Mouse (Mus musculus) MEL (cell line): Measurements from ENCODE around the gene Ogt. TPM values are rescaled to one million over a fixed set of nuclear protein-coding genes. Genes with fewer than 3 reads are reported as not detected.
A peak's percentile ranks its signal among the peaks of the same experiment; 100 is the strongest.

ENCODE experiments used
- DNase-seq: peaks from one replicate; pipeline ENCODE4 v3.0.0; 2011; ENCODE audit warnings: low read depth, low spot score
- H3K27ac ChIP-seq: 2 replicates; pipeline ENCODE4 v1.5.1; 2012; ENCODE audit warnings: low read depth, mild to moderate bottlenecking, control low read depth, low read length, moderate library complexity; ENCODE audit not compliant: control insufficient read depth
- H3K27me3 ChIP-seq, 2 experiments: fragments of 150-350 bp in 1 of 2; sonication (generic) in 1 of 2; 2 replicates each; pipeline ENCODE4 v1.6.1; 2012; ENCODE audit warnings: low read length in 2 of 2, mild to moderate bottlenecking in 2 of 2, improper control_type of control experiment in 1 of 2, moderate library complexity in 1 of 2; ENCODE audit not compliant: insufficient read depth in 2 of 2, control insufficient read depth in 1 of 2
- H3K36me3 ChIP-seq, 2 experiments: 2 replicates each; pipeline ENCODE4 v1.6.1; 2012 to 2014; ENCODE audit warnings: low read length in 2 of 2, improper control_type of control experiment in 1 of 2, inconsistent platforms in 1 of 2, mild to moderate bottlenecking in 1 of 2; ENCODE audit not compliant: insufficient read depth in 2 of 2, control insufficient read depth in 1 of 2
- H3K4me1 ChIP-seq, 2 experiments: fragments of 150-350 bp in 1 of 2; sonication (generic) in 1 of 2; 2 replicates each; pipeline ENCODE4 v1.6.1; 2012; ENCODE audit warnings: low read length in 2 of 2, improper control_type of control experiment in 1 of 2, mild to moderate bottlenecking in 1 of 2; ENCODE audit not compliant: insufficient read depth in 2 of 2, control insufficient read depth in 1 of 2
- H3K4me3 ChIP-seq, 2 experiments: fragments of 150-350 bp in 1 of 2; sonication (generic) in 1 of 2; 2 replicates each; pipeline ENCODE4 v1.5.1; 2012; ENCODE audit warnings: low read depth in 2 of 2, low read length in 2 of 2, mild to moderate bottlenecking in 2 of 2, moderate library complexity in 2 of 2, control low read depth in 1 of 2, improper control_type of control experiment in 1 of 2; ENCODE audit not compliant: control insufficient read depth in 1 of 2, insufficient read depth in 1 of 2
- H3K79me2 ChIP-seq: 2 replicates; pipeline ENCODE4 v1.6.1; 2012; ENCODE audit warnings: mild to moderate bottlenecking, low read length, moderate library complexity; ENCODE audit not compliant: control insufficient read depth, poor library complexity, insufficient read depth
- H3K9ac ChIP-seq: 2 replicates; pipeline ENCODE4 v1.6.1; 2012; ENCODE audit warnings: low read depth, mild to moderate bottlenecking, control low read depth, low read length, moderate library complexity; ENCODE audit not compliant: control insufficient read depth, poor library complexity, severe bottlenecking
- H3K9me3 ChIP-seq: fragments of 150-350 bp; sonication (generic); replicated peaks from 2 replicates; pipeline ENCODE4 v1.6.1; 2012; ENCODE audit warnings: mild to moderate bottlenecking, low read length, improper control_type of control experiment, moderate library complexity; ENCODE audit not compliant: insufficient read depth
- BHLHE40 ChIP-seq: IDR thresholded peaks from 2 replicates; pipeline ENCODE4 v1.6.1; 2012; ENCODE audit warnings: low read depth, mild to moderate bottlenecking, inconsistent platforms, low read length, improper control_type of control experiment, borderline replicate concordance
- CHD2 ChIP-seq: IDR thresholded peaks from 2 replicates; pipeline ENCODE4 v1.6.1; 2011; ENCODE audit warnings: low read length, improper control_type of control experiment
- CTCF ChIP-seq, 3 experiments: IDR thresholded peaks in 2 of 3; conservative IDR thresholded peaks in 1 of 3; 2 replicates each; pipeline ENCODE4 v1.5.1; 2011 to 2012; ENCODE audit warnings: low read length in 3 of 3, low read depth in 2 of 3, mild to moderate bottlenecking in 2 of 3, improper control_type of control experiment in 1 of 3, inconsistent platforms in 1 of 3, mixed read lengths in 1 of 3, moderate library complexity in 1 of 3; ENCODE audit not compliant: control insufficient read depth in 1 of 3, insufficient read depth in 1 of 3, poor library complexity in 1 of 3, severe bottlenecking in 1 of 3
- E2F4 ChIP-seq: IDR thresholded peaks from 2 replicates; pipeline ENCODE4 v1.6.1; 2011; ENCODE audit warnings: low read depth, low read length, improper control_type of control experiment, borderline replicate concordance
- EP300 ChIP-seq, 2 experiments: IDR thresholded peaks; 2 replicates each; pipeline ENCODE4 v1.6.1; 2011; ENCODE audit warnings: improper control_type of control experiment in 2 of 2, low read length in 2 of 2, low read depth in 1 of 2, mild to moderate bottlenecking in 1 of 2
- GATA1 ChIP-seq: IDR thresholded peaks from 2 replicates; pipeline ENCODE4 v1.6.1; 2011; ENCODE audit warnings: low read depth, low read length, improper control_type of control experiment
- JUND ChIP-seq: IDR thresholded peaks from 2 replicates; pipeline ENCODE4 v1.6.1; 2011; ENCODE audit warnings: low read depth, mild to moderate bottlenecking, improper control_type of control experiment, low read length
- KAT2A ChIP-seq: conservative IDR thresholded peaks from 2 replicates; pipeline ENCODE4 v1.6.1; 2012; ENCODE audit warnings: low read depth, low read length, improper control_type of control experiment, inconsistent platforms
- MAFK ChIP-seq: IDR thresholded peaks from 2 replicates; pipeline ENCODE4 v1.6.1; 2011; ENCODE audit warnings: low read depth, mild to moderate bottlenecking, low read length, improper control_type of control experiment, borderline replicate concordance
- MAZ ChIP-seq: IDR thresholded peaks from 2 replicates; pipeline ENCODE4 v1.6.1; 2012; ENCODE audit warnings: low read depth, mild to moderate bottlenecking, inconsistent platforms, low read length, improper control_type of control experiment
- MEF2A ChIP-seq: IDR thresholded peaks from 2 replicates; pipeline ENCODE4 v1.6.1; 2014; ENCODE audit warnings: low read depth, mild to moderate bottlenecking, inconsistent platforms, low read length, improper control_type of control experiment; ENCODE audit not compliant: poor library complexity, insufficient replicate concordance, severe bottlenecking; ENCODE audit errors: extremely low read depth
- MYC ChIP-seq: IDR thresholded peaks from 2 replicates; pipeline ENCODE4 v1.6.1; 2011; ENCODE audit warnings: low read depth, mild to moderate bottlenecking, low read length, improper control_type of control experiment, moderate library complexity
- NRF1 ChIP-seq: IDR thresholded peaks from 2 replicates; pipeline ENCODE4 v1.6.1; 2014; ENCODE audit warnings: low read depth, mild to moderate bottlenecking, inconsistent platforms, low read length, improper control_type of control experiment, moderate library complexity; ENCODE audit not compliant: poor library complexity, insufficient read depth, severe bottlenecking
- POLR2AphosphoS5 ChIP-seq: IDR thresholded peaks from 2 replicates; pipeline ENCODE4 v1.6.1; 2012; ENCODE audit warnings: low read depth, borderline replicate concordance, mild to moderate bottlenecking, inconsistent platforms, low read length, moderate library complexity, mixed read lengths
- RCOR1 ChIP-seq: IDR thresholded peaks from 2 replicates; pipeline ENCODE4 v1.6.1; 2012; ENCODE audit warnings: low read depth, mild to moderate bottlenecking, inconsistent platforms, low read length, improper control_type of control experiment
- SMC3 ChIP-seq: IDR thresholded peaks from 2 replicates; pipeline ENCODE4 v1.6.1; 2011; ENCODE audit warnings: low read depth, low read length, improper control_type of control experiment
- TAL1 ChIP-seq: IDR thresholded peaks from 2 replicates; pipeline ENCODE4 v1.6.1; 2012; ENCODE audit warnings: mild to moderate bottlenecking, inconsistent platforms, low read length, moderate library complexity, mixed read lengths
- UBTF ChIP-seq: IDR thresholded peaks from 2 replicates; pipeline ENCODE4 v1.6.1; 2012; ENCODE audit warnings: low read depth, mild to moderate bottlenecking, inconsistent platforms, low read length, improper control_type of control experiment, moderate library complexity, borderline replicate concordance; ENCODE audit not compliant: insufficient read depth
- USF1 ChIP-seq: IDR thresholded peaks from 2 replicates; pipeline ENCODE4 v1.6.1; 2014; ENCODE audit warnings: low read depth, mild to moderate bottlenecking, inconsistent platforms, low read length, improper control_type of control experiment, moderate library complexity
- ZC3H11A ChIP-seq: IDR thresholded peaks from 2 replicates; pipeline ENCODE4 v1.6.1; 2012; ENCODE audit warnings: low read depth, mild to moderate bottlenecking, inconsistent platforms, low read length, improper control_type of control experiment
- ZNF384 ChIP-seq: IDR thresholded peaks from 2 replicates; pipeline ENCODE4 v1.6.1; 2012; ENCODE audit warnings: low read depth, mild to moderate bottlenecking, inconsistent platforms, low read length, improper control_type of control experiment
- polyA plus RNA-seq, 2 experiments: library from polyadenylated mRNA; stranded (reverse) in 1 of 2; unstranded in 1 of 2; fragments of >175 nt in 1 of 2; fragments of >200 nt in 1 of 2; gene quantifications; 2 replicates each; pipeline versions ENCODE4 v1.2.1 to v1.2.4; 2012; ENCODE audit warnings: low replicate concordance in 2 of 2, low read depth in 1 of 2; ENCODE audit not compliant: insufficient read length in 2 of 2, insufficient read depth in 1 of 2, missing spikeins in 1 of 2
- total RNA-seq: library from RNA; depleted of rRNA; stranded (reverse); fragments of 300-350 nt; gene quantifications from 2 replicates; pipeline ENCODE4 v1.2.3, GENCODE M21; 2012

The Ogt gene
- total and polyA plus RNA-seq, 3 experiments: 20.2 to 41.2 TPM; not detected in 1

- Histone ChIP-seq H3K27ac (no peak overlapping the region), H3K9me3 (no peaks in the 10 kb centered on the region), H3K4me1 (0 out of 4 replicates have a peak, but pooled peaks cover 0 to 3% of the 10 kb centered on the region in 2 experiments), H3K9ac (no peak overlapping the region), H3K4me3 (no peak overlapping the region), H3K27me3 (no peaks in the 10 kb centered on the region), H3K79me2 (peaks cover 18% of the 10 kb centered on the region), H3K36me3 (peaks cover 0 to 6% of the 10 kb centered on the region in 2 experiments; a peak in 1 of 4 replicates)
- TF ChIP-seq POLR2AphosphoS5 (no peak), CTCF (IDR thresholded peaks at IDR 0.05 in 2 of 3, conservative IDR thresholded peaks at IDR 0.05 in 1 of 3; ENCODE audit: control insufficient read depth in 1 of 3, insufficient read depth in 1 of 3, low read depth in 2 of 3, low read length in 3 of 3, poor library complexity in 1 of 3, severe bottlenecking in 1 of 3) (no peak), SMC3 (no peak)
- DNase-seq: no peak
These were observed 2.9 kb upstream of the Ogt start for GRCm38 (mm10) chrX:101636821-101637525.

- Histone ChIP-seq H3K27ac (peak overlapping the region; percentile 77), H3K4me1 (peaks cover 1 to 3% of the 10 kb centered on the region in 2 experiments; a peak in 2 of 4 replicates), H3K27me3 (no peaks in the 10 kb centered on the region), H3K79me2 (peaks cover 31% of the 10 kb centered on the region), H3K4me3 (peak overlapping the region; percentile 63 to 72), H3K9ac (peak overlapping the region; percentile 72)
- TF ChIP-seq JUND: no peak
- TF ChIP-seq NRF1: no peak
- TF ChIP-seq GATA1: no peak
- TF ChIP-seq MAZ: no peak
- no peak for TF ChIP-seq MYC
- no peak for TF ChIP-seq MEF2A
- TF ChIP-seq MAFK: no peak
- TF ChIP-seq ZNF384: no peak
- no peak for TF ChIP-seq USF1
- TF ChIP-seq KAT2A: no peak
- TF ChIP-seq RCOR1: no peak
- no peak for TF ChIP-seq POLR2AphosphoS5
- no peak for TF ChIP-seq TAL1
- TF ChIP-seq BHLHE40: no peak
- no peak for TF ChIP-seq EP300 (IDR thresholded peaks at IDR 0.05; ENCODE audit: low read depth in 1 of 2, low read length in 2 of 2)
- no peak for TF ChIP-seq UBTF
- TF ChIP-seq ZC3H11A: no peak
- TF ChIP-seq E2F4: no peak
- no peak for TF ChIP-seq CTCF (IDR thresholded peaks at IDR 0.05 in 2 of 3, conservative IDR thresholded peaks at IDR 0.05 in 1 of 3; ENCODE audit: control insufficient read depth in 1 of 3, insufficient read depth in 1 of 3, low read depth in 2 of 3, low read length in 3 of 3, poor library complexity in 1 of 3, severe bottlenecking in 1 of 3)
- no peak for TF ChIP-seq CHD2
- TF ChIP-seq, all 39 proteins: peak for 0
- Histone ChIP-seq H3K9me3 (no peaks in the 10 kb centered on the region), H3K36me3 (peaks cover 9 to 15% of the 10 kb centered on the region in 2 experiments)
- peak; percentile 37 for DNase-seq
These were observed 1.0 kb upstream of the Ogt start for GRCm38 (mm10) chrX:101638856-101639255.
